Mouse (Mus musculus) common myeloid progenitor, adult 5-6 weeks (primary cell): Measurements from ENCODE around the gene Eya2. TPM values are rescaled to one million over a fixed set of nuclear protein-coding genes. Genes with fewer than 3 reads are reported as not detected.

ENCODE experiments used
- ATAC-seq: replicated peaks from 2 replicates; pipeline ENCODE4 v1.8.0; 2016; ENCODE audit warnings: low read depth, mild to moderate bottlenecking, moderate TSS enrichment, inconsistent platforms; ENCODE audit not compliant: poor library complexity, severe bottlenecking
- total RNA-seq: library from RNA; stranded (forward); fragments of 200-1000, 187-1606 nt; gene quantifications from 2 replicates; pipeline ENCODE4 v1.2.3, GENCODE M21; 2017

The Eya2 gene
- total RNA-seq, 1 experiment from 2014 or later, result 15.0 TPM

- no peak for ATAC-seq
Observed at GRCm38 (mm10) chr2:165748426-165748825, 153.6 kb downstream of the Eya2 start.

GRCm38 (mm10) chr2:165751068-165751467 is 156.2 kb downstream of the Eya2 start:
- peak; percentile 47 for ATAC-seq

GRCm38 (mm10) chr2:165752704-165753103 is 157.9 kb downstream of the Eya2 start:
- peak; percentile 46 for ATAC-seq

- no peak for ATAC-seq
Observed at GRCm38 (mm10) chr2:165757799-165758198, 163.0 kb downstream of the Eya2 start.

- no peak for ATAC-seq
Observed at GRCm38 (mm10) chr2:165758534-165758933, 163.7 kb downstream of the Eya2 start.

- no peak for ATAC-seq
Observed at GRCm38 (mm10) chr2:165759421-165759985, 164.7 kb downstream of the Eya2 start.

- ATAC-seq, result peak; percentile 80
Observed at GRCm38 (mm10) chr2:165768805-165769358, 174.1 kb downstream of the Eya2 start.

GRCm38 (mm10) chr2:165769375-165769948 is 174.6 kb downstream of the Eya2 start:
- ATAC-seq, result no peak

- ATAC-seq, result peak; percentile 88
Observed at GRCm38 (mm10) chr2:165778927-165779326, 184.1 kb downstream of the Eya2 start.

- ATAC-seq, result peak; percentile 75
Observed at GRCm38 (mm10) chr2:165782324-165782723, 187.5 kb downstream of the Eya2 start.

GRCm38 (mm10) chr2:165785312-165786036 is 190.6 kb downstream of the Eya2 start:
- no peak for ATAC-seq

GRCm38 (mm10) chr2:165786467-165786866 is 191.6 kb downstream of the Eya2 start:
- no peak for ATAC-seq

- peak; percentile 64 for ATAC-seq
Observed at GRCm38 (mm10) chr2:165788005-165788404, 193.2 kb downstream of the Eya2 start.

GRCm38 (mm10) chr2:165788796-165789195 is 194.0 kb downstream of the Eya2 start:
- ATAC-seq, result no peak

- no peak for ATAC-seq
Observed at GRCm38 (mm10) chr2:165789667-165790066, 194.8 kb downstream of the Eya2 start.

- ATAC-seq, result no peak
Observed at GRCm38 (mm10) chr2:165791026-165791425, 196.2 kb downstream of the Eya2 start.

GRCm38 (mm10) chr2:165791657-165792056 is 196.8 kb downstream of the Eya2 start:
- ATAC-seq, result no peak

- peak; percentile 17; the same call in 1 of the 2 replicates for ATAC-seq
Observed at GRCm38 (mm10) chr2:165792431-165793282, 197.8 kb downstream of the Eya2 start.

- ATAC-seq, result peak; percentile 78
Observed at GRCm38 (mm10) chr2:165793283-165793638, 198.4 kb downstream of the Eya2 start.

GRCm38 (mm10) chr2:165797876-165798275 is 203.0 kb downstream of the Eya2 start:
- no peak for ATAC-seq
